Mouse (Mus musculus) monocyte, adult 5-6 weeks (primary cell): Measurements from ENCODE around the gene Anp32e. TPM values are rescaled to one million over a fixed set of nuclear protein-coding genes. Genes with fewer than 3 reads are reported as not detected.
A peak's percentile ranks its signal among the peaks of the same experiment; 100 is the strongest.
"Not testable (repeated sequence)": the region's sequence is repeated elsewhere in the genome, so short reads cannot be mapped to it uniquely, and the experiment has no call there.

Experiments
- ATAC-seq: fragments of 153-309, 156-312 bp; replicated peaks from 2 replicates; pipeline ENCODE4 v1.8.0; 2017; ENCODE audit warnings: mild to moderate bottlenecking; ENCODE audit not compliant: low TSS enrichment, insufficient number of reproducible peaks, severe bottlenecking, poor library complexity, low FRiP score
- total RNA-seq: library from RNA; stranded (forward); fragments of 200-1000, 200-491, 200-594 nt; gene quantifications from 3 replicates; pipeline ENCODE4 v1.2.3, GENCODE M21; 2017

The Anp32e gene
- total RNA-seq, result 108 to 150 TPM (median 134 TPM) in 3 replicates

- ATAC-seq, result peak; percentile 99
Observed at GRCm38 (mm10) chr3:95928658-95929503, at the start of gene Anp32e. TSS of gene Anp32e (plus strand) at chr3:95929246.

GRCm38 (mm10) chr3:95881979-95882815 lies 46.8 kb upstream of the Anp32e start, which contains the start of gene Ciart:
TSS of gene Ciart (minus strand) at chr3:95882251.
- peak; percentile 97 for ATAC-seq

- ATAC-seq, result no peak
Observed at GRCm38 (mm10) chr3:95882816-95883425, 46.1 kb upstream of the Anp32e start.

- no peak for ATAC-seq
Observed at GRCm38 (mm10) chr3:95884400-95884799, 44.6 kb upstream of the Anp32e start.

- ATAC-seq, result no peak
Observed at GRCm38 (mm10) chr3:95887596-95887995, 41.5 kb upstream of the Anp32e start.

GRCm38 (mm10) chr3:95889664-95890063 lies 39.4 kb upstream of the Anp32e start:
- no peak for ATAC-seq

GRCm38 (mm10) chr3:95891211-95892065 lies 37.6 kb upstream of the Anp32e start, which contains the start of gene BC028528:
TSS of gene BC028528 (minus strand) at chr3:95892005.
- ATAC-seq, result peak; percentile 52

- no peak for ATAC-seq
Observed at GRCm38 (mm10) chr3:95892066-95893052, 36.7 kb upstream of the Anp32e start.

GRCm38 (mm10) chr3:95893126-95893525 lies 35.9 kb upstream of the Anp32e start:
- ATAC-seq, result no peak

GRCm38 (mm10) chr3:95893606-95894316 lies 35.3 kb upstream of the Anp32e start, which contains the start of gene Aph1a:
TSS of gene Aph1a (plus strand) at chr3:95893969.
- ATAC-seq, result peak; percentile 97

GRCm38 (mm10) chr3:95894317-95895160 lies 34.5 kb upstream of the Anp32e start:
- no peak for ATAC-seq

- ATAC-seq, result not testable (repeated sequence)
Observed at GRCm38 (mm10) chr3:95895501-95895900, 33.5 kb upstream of the Anp32e start.

- no peak for ATAC-seq
Observed at GRCm38 (mm10) chr3:95899800-95900524, 29.1 kb upstream of the Anp32e start.

- ATAC-seq, result no peak
Observed at GRCm38 (mm10) chr3:95901616-95902372, 27.3 kb upstream of the Anp32e start.

- no peak for ATAC-seq
Observed at GRCm38 (mm10) chr3:95902373-95902625, 26.7 kb upstream of the Anp32e start.
